Mouse (Mus musculus): ENCODE results near the gene Zfp36l1.

The Zfp36l1 gene

GRCm38 (mm10) chr12:80131359-80132249 lies 18.8 kb upstream of the Zfp36l1 start:
- no peak for DNase-seq (ENCODE audit: low spot score)

DNA sequence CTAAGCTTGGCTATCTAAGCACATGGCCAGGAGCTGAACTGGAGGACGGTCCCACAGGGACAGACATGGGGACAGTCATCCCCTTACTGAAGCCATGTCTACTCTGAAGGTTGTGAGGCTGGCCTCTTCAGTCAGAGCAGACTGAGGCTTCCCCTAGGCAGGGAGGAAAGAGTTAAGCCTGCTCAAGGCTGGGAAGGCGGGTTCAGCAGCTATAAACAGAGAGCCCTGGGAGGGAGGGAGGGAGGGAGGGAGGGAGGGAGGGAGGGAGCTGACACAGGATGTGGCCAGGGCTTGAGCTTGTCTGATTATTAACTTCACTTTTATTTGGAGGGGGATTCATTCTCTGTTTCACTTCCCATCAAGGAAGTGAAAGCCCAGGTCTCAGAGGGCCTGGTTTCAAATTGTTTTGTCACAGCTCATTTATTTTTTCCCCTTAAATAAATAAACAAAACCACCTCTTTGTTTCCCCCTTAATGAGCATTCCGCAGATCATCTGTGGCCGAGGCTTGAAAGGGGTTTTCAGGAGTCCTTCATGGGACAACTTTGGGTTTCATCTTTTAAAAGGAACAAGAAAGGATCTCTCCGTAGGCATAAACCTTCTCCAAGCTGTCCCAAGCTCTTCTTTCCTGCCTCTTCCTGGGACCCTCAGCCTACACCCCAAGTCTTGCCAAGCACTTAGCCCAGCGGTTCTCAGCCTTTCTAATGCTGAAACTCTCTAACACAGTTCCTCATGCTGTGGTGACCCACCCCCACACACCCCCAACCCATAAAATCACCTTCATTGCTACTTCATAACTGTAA lies 17.9 kb upstream of the Zfp36l1 start:
- DNase-seq (ENCODE audit: low spot score), result no peak

DNA sequence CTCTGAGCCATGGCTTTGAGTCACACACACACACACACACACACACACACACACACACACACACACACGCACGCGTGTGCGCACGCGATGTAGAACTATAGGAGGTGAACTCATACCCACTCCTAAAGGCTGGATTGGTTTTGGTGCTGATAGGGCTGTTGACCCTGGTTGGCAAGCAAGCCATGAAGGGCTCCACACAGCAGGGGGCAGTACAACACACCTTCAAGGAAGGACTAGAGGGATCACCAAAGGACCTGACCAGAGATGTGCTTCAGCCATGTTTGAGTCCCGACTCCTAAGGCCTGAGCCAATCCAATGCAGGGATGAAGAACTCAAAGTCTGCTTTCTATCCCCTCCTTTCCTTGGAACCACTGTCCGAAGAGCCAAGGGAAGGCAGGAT lies 16.7 kb upstream of the Zfp36l1 start:
- no peak for DNase-seq (ENCODE audit: low spot score)

GRCm38 (mm10) chr12:80127191-80127762 lies 14.5 kb upstream of the Zfp36l1 start:
- no peak for DNase-seq (ENCODE audit: low spot score)

GRCm38 (mm10) chr12:80125316-80125715 lies 12.5 kb upstream of the Zfp36l1 start:
- DNase-seq (ENCODE audit: low spot score), result no peak

DNA sequence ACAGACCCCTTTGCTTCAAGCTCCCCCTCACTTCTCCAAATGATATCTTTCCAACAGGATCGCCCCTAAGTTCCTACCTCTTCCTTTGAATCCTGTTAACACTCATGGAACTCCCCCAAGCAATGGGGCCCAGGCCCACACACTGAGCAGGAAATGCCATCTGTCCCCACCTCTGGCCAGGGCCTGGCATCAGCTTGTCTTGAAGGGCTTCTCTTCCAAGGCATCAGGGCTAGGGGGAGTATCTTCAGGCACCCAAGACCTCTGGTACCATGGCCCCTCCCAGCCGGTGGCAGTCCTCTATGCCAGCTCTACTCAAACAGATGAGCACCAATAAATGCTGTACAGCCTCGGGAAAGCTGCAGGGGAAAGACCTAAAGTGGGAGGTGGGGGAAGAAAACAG lies 11.9 kb upstream of the Zfp36l1 start:
- DNase-seq (ENCODE audit: low spot score), result no peak

DNA sequence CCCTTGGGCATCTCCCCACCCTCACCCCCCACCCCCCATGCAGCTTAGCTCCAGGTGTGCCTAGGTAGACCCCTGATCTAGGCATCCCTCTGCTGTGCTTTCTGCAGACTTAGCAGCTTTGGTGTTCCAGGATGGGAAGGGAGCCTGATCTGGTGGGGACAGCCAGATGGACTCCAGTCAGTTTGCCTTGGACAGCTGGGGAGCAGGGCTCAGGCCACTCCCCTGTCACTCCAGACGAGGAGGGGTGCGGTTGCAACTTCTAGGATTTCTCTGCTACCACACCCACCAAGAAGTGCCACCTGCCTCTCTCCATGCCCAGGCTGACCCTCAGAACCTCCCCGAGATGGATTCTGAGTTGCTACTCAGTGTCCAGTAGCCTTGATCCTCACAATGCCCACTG lies 11.4 kb upstream of the Zfp36l1 start:
- no peak for DNase-seq (ENCODE audit: low spot score)

DNA sequence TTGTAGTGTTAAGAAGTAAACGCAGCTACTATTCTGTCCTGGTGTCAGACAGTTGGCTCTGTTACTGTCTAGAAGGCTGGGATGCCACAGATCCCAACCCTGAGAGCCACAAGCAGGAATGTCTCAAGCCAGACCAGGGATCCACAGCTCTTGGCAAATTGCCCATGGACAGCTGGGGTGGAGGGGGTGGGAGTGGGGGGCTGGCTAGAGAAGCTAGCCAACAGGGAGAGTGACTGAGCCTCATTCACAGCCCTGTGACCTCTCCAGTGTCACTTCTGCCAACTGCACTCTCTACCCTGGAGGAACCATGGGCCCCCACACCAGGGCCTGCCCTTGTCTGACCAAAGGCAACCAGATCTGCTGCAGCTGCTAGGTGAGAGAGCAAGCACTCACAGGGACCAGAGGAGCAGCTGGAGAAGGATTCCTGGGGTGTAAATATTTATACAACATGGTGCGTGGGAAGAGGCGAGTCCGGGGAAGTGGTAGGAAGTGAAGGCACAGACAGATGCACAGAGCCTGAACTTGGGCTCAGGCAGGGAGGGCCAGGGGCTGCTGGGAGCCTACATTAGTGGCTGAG lies 10.5 kb upstream of the Zfp36l1 start:
- DNase-seq (ENCODE audit: low spot score), result no peak

DNA sequence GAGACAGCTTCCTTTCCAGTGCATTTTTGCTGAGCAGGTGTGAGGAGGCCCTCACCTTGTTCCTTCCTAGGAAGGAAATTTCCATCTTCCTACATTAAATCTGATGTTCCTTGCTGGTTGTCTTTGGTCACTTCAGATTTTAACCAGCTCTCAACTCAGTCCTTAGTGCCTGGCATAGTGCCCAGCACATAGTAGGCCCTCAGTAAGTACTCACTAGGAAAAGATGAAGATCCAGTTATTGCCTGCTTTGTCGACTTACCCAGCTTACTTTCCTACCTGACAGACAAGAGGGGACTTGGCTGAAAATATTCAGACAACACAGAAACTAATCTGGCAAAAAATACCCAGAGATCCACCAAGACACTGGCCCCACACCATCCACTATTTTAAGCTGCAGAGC lies 8.6 kb upstream of the Zfp36l1 start:
- DNase-seq (ENCODE audit: low spot score), result no peak

DNA sequence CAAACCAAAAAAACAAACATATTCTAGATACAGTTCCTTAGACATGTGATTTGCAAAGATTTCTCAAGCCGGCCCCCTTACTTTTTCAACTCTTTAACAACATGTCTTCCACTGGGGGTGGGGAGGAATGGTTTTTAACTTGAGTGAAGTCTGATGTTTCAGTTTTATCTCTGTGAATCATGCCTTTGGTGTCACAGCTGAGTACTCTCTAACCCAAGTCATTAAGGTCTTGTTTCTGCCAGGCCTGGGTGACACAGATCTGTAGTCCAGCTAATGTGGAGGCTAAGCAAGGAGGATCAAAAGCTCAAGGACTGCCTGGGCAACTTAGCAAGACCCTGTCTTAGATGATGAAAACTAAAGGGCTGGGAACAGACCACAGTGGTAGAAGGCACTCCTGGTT lies 5.8 kb upstream of the Zfp36l1 start:
- DNase-seq (ENCODE audit: low spot score), result no peak

- no peak for DNase-seq (ENCODE audit: low spot score)
These were observed 3.6 kb upstream of the Zfp36l1 start for GRCm38 (mm10) chr12:80116206-80117112.

- DNase-seq (ENCODE audit: low spot score), result no peak
These were observed 3.0 kb upstream of the Zfp36l1 start for GRCm38 (mm10) chr12:80115863-80116194.

- peak; percentile 92 for DNase-seq (ENCODE audit: low spot score)
These were observed 2.5 kb upstream of the Zfp36l1 start for GRCm38 (mm10) chr12:80115142-80115862.

DNA sequence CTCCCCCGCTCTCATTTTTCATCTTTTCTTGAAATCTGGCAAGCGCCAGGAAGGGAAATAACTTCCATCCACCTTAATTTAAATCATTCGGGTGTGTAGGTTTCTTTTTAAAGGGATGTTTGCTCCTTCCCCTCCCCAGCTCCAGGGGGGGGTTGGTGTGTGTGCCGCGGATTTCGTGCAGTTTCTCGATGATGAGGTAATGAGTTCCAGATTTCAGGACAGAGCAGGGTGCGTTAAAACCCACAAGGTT lies 2.0 kb upstream of the Zfp36l1 start:
- DNase-seq (ENCODE audit: low spot score), result no peak

DNA sequence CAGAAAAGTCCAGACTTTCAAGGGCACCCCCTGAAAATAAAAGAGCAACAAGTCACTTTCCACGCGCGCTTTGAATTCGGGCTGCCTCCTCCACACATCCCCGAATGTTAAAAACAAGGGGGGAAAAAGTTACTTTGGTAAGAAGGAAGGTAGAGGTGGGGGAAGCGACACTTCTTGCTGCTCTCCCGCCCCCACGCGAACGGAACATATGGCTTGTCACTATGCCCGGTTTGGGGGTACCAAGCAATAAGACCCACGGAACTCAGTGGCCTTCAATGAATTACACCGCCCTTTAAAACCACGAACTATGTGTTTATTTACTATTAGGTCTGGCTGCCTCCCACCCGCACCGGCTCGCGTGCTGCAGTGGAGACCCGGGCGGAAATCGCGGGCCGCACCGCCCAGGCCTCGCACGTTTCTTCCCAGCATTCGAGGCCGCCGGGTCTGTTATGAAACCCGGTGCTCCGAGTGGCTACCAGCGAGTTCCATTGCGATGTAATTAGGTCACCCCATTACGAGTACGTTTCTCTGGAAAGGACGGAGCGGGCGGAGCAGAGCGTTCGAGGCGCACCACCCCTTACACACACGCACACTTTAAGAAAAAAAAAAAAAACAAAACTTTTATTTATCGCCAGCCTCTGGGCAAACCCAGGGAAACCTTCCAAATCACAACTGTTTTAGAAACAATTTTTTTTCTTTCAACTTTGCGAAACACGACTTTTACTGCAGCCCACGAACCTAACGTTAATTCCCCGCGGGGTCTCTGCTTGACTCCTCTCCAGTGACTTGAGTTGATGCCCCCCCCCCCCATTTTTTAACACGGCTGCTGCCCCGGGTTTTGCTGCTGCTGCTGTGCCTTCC lies 1.4 kb upstream of the Zfp36l1 start:
- DNase-seq (ENCODE audit: low spot score), result peak; percentile 79

GRCm38 (mm10) chr12:80113586-80114021 lies 791 bp upstream of the Zfp36l1 start:
- DNase-seq (ENCODE audit: low spot score), result peak; percentile 59

DNA sequence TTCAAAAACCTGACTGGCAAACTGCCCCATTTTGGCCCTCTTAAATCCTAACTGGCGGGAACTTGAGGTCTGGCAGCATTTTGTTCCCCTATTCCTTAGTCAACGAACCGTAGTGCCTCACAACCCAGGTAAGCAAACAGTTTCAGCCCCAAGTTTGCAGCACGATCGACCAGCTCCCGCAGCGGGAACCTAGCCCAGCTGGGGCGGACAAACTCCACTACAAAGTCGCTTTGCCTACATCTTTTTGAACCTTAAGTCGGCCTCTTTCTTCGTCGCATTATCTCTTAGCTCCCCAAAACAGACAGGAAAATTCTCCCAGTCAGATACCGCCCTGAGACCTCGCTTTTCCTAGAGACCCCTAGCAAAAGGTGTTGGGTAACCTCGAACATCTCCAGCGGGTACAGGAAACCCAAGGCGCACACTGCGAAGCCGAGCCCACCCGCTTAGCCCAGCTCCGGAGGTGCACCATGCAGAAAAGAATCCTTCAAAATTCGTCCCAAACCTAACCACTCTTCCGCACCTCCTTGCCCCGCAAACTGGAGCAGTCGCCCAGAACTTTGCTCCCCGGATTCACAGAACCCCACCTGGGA lies 647 bp downstream of the Zfp36l1 start:
- DNase-seq (ENCODE audit: low spot score), result no peak

DNA sequence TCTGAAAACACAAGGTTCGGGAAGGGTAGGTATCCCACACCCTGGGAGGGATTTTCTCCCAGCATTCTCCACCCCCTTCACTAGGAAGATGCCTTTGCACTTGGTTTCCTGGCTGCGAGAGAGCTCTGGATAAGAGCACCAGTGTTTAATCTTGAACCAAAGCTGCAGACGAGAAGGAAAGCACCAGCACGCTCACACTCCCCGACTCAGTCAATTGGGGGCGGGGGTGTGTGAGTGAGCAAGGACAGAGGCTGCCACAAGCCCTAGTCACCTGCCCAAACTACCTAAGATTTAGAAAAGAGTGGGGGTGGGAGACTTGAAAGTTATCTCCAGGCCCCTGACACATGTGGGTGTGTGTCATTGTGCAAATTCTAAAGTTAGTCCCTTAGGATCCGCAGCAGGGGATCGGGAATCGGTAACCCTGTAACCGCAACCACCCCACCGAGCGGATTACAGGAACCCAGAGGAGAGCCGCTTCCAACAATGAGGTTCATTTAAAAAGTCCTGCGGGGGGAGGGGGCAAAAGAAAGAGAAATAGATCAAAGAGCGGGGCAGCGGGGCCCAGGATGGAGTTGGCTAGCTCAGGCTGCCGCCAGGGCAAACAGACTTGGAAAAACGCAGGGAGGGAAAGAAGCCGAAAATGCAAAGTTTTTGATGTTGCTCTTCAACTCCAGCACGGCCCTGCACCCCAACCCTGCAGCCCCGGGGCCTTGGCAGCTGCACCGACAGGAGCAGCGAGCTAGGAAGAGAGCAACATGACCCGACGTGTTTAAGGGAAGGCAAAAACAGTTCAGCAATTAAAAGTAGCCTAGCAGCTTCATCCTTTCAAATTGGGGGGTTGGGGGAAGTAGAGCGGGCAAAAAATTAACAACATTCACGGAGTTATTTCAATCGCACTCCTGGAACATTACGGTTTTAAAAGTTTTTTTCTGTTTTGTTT lies 1.4 kb downstream of the Zfp36l1 start:
- peak; percentile 46 for DNase-seq (ENCODE audit: low spot score)

- no peak for DNase-seq (ENCODE audit: low spot score)
These were observed 2.3 kb downstream of the Zfp36l1 start for GRCm38 (mm10) chr12:80110546-80110870.
